Mouse (Mus musculus) layer of hippocampus, postnatal 10 days (tissue): ENCODE data around the gene Xk. TPM values are rescaled to one million over a fixed set of nuclear protein-coding genes. Genes with fewer than 3 reads are reported as not detected.
A peak's percentile ranks its signal among the peaks of the same experiment; 100 is the strongest.
"Not testable (repeated sequence)": the region's sequence is repeated elsewhere in the genome, so short reads cannot be mapped to it uniquely, and the experiment has no call there.

Source experiments
- DNase-seq, 2 experiments: peaks; one replicate each; pipeline ENCODE4 v3.0.0; 2021; ENCODE audit warnings: low spot score in 2 of 2
- total RNA-seq, 2 experiments: library from RNA; stranded (reverse); gene quantifications; 2 replicates each; pipeline ENCODE4 v1.2.3; 2021

Gene Xk
- total RNA-seq, 2 experiments from 2014 or later, result 9.1 to 11.5 TPM

GRCm38 (mm10) chrX:9316457-9316856 is 43.9 kb downstream of the Xk start:
- not testable (repeated sequence) for DNase-seq

DNA sequence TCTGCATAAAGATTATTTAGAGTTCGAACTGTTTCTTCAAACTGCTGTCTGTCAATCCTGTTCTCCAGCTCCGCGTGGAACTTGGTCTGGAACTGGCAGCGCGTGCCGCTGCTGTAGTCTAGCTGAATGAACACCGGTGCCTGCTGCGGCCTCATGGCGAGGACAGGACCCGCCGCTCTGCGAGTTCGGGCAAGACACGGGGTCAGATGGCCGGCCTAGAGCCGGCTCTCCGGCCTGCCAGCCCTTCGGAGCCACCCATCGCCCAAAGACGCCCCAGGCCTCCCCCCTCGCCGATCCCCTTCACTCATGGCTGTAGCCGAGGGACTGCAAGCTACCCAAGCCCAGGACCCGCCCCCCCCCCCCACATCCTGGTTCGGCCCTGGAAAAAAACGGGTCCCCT is 55.4 kb downstream of the Xk start:
- DNase-seq, result not testable (repeated sequence)

GRCm38 (mm10) chrX:9332366-9332962 is 59.9 kb downstream of the Xk start:
- not testable (repeated sequence) for DNase-seq

GRCm38 (mm10) chrX:9333035-9333434 is 60.5 kb downstream of the Xk start:
- DNase-seq, result peak; percentile 12 to 71

DNA sequence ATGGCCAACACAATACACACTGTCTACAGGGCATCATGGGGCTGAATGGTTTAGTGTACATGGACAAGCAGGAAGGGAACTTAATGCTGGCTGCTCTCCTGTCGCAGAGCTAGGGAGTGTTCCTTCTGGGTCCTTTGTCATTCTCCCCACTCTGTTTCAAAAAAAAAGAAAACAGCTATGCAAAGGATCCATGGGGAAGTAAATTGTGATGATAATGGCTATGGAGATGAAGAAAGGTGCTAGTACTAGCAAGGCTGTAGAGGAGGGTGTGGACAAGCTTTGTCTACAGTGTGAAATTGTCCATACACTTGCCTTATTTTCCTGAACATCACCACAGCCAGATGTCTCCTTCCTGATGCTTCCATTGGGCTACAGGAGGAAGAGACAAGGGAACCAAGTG is 62.4 kb downstream of the Xk start:
- DNase-seq, result not testable (repeated sequence)

DNA sequence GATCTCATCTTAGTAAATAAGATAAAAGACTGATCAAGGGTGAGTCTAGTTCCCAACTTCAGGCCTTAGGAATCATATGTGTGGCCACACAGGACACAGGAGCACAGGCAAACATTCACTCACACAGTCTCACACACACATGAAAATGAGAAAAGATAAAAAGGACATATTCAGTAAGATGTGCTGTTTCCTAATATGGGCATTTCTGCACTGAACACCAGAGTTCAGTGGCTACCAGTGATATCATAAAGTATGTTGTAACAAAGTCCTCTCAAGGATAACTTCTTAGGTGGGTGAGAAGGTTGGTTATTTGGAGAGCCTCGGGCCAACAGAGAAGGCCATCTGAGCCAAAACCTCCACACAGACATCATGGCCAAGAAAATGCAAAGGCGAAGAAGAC is 77.8 kb downstream of the Xk start, which contains the start of gene H2al1k:
H2al1k (plus strand) TSS at position 301 of the 400 bp plus-strand sequence.
- not testable (repeated sequence) for DNase-seq

Other genes with a start within 250 kb of the Xk start
- not detected for gene Fthl17e, start 239.3 kb upstream of the Xk start, total RNA-seq
- gene Fthl17f, start 209.7 kb upstream of the Xk start, total RNA-seq, result not detected
- not detected for gene 4930402K13Rik, start 168.2 kb upstream of the Xk start, total RNA-seq
- gene Lancl3, start 72.9 kb upstream of the Xk start, total RNA-seq, result 1 to 10 TPM; 3.9 to 5.5 TPM
- not detected for gene Gm14862, start 15.9 kb upstream of the Xk start, total RNA-seq
- gene H2al1m, start 11.0 kb downstream of the Xk start, total RNA-seq, result not detected
- not detected for gene H2al1k, start 77.9 kb downstream of the Xk start, total RNA-seq
- gene Cybb, start 215.0 kb downstream of the Xk start, total RNA-seq, result under 1 TPM; 0.47 to 0.91 TPM